Mouse (Mus musculus) heart, embryonic 12.5 days (tissue): ENCODE data around the gene Pld3. TPM values are rescaled to one million over a fixed set of nuclear protein-coding genes. Genes with fewer than 3 reads are reported as not detected.
A peak's percentile ranks its signal among the peaks of the same experiment; 100 is the strongest.

Experiments used
- ATAC-seq: fragments of 200-750 bp; cut with Nextera tagmentation; 2 replicates; pipeline ENCODE4 v1.8.0; 2017; ENCODE audit warnings: moderate TSS enrichment, moderate library complexity; ENCODE audit not compliant: insufficient number of reproducible peaks, low FRiP score
- H3K27ac ChIP-seq: fragments of 300-500 bp; sonication (generic); 2 replicates; pipeline ENCODE4 v1.5.1; 2016; ENCODE audit warnings: mild to moderate bottlenecking, moderate library complexity; ENCODE audit not compliant: poor library complexity, severe bottlenecking
- H3K27me3 ChIP-seq: fragments of 300-500 bp; sonication (generic); replicated peaks from 2 replicates; pipeline ENCODE4 v1.6.1; 2016; ENCODE audit warnings: mild to moderate bottlenecking, moderate library complexity
- H3K36me3 ChIP-seq: fragments of 300-500 bp; sonication (generic); 2 replicates; pipeline ENCODE4 v1.6.1; 2016; ENCODE audit warnings: mild to moderate bottlenecking, moderate library complexity
- H3K4me1 ChIP-seq: fragments of 300-500 bp; sonication (generic); replicated peaks from 2 replicates; pipeline ENCODE4 v1.6.1; 2016; ENCODE audit warnings: mild to moderate bottlenecking
- H3K4me2 ChIP-seq: fragments of 300-500 bp; sonication (generic); 2 replicates; pipeline ENCODE4 v1.6.1; 2016; ENCODE audit warnings: mild to moderate bottlenecking, moderate library complexity
- H3K4me3 ChIP-seq: fragments of 300-500 bp; sonication (generic); 2 replicates; pipeline ENCODE4 v1.5.1; 2016; ENCODE audit warnings: mild to moderate bottlenecking
- H3K9ac ChIP-seq: fragments of 300-500 bp; sonication (generic); 2 replicates; pipeline ENCODE4 v1.6.1; 2016; ENCODE audit warnings: mild to moderate bottlenecking, moderate library complexity
- H3K9me3 ChIP-seq: fragments of 300-500 bp; sonication (generic); replicated peaks from 2 replicates; pipeline ENCODE4 v1.6.1; 2016; ENCODE audit warnings: mild to moderate bottlenecking, moderate library complexity
- WGBS: fragments of 180-500 bp; shearing (Covaris S2); methylation state at CpG from one replicate; pipeline ENCODE4 v1.1.7; 2016; 5-methylcytosine and 5-hydroxymethylcytosine counted together
- polyA plus RNA-seq: library from polyadenylated mRNA; unstranded; fragments of >200 nt; fragmentation: Nextera tagmentation; extraction: Ambion mirVana; gene quantifications from 2 replicates; pipeline ENCODE4 v1.2.1, GENCODE M21; 2016

Pld3 gene
- polyA plus RNA-seq, 1 experiment from 2014 or later: 63.4 TPM

DNA sequence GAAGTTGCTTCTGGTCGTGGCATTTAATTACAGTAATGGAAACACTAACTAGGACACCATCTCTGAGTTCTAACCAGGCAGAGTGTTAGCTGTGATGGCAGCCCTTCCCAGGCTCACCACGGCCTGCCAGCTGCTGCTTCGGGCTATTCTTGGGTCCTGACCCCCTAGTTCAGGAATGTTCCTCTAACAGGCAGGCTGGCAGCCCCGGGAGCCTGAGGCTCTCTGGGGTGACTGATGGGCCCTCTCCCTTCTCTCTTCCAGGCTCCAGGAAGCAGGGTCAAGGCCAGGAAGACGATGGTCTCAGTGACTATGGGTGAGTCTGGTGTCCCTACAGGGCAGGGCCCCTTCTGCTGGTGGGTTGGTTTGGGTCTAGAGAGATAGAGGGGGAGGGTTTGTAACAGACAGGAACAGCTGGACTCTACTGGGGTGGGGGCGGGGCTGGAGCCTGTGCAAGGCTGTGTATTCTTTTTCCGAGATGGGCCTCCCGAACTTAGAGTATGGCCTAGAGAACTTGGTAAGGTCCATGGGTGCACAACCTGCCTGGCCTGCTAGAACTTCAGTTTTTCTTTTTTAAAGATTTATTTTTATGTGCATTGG, 7.4 kb upstream of the Pld3 start:
- Histone ChIP-seq H3K27ac (peak overlapping the region; percentile 82), H3K36me3 (peaks cover 78% of the 10 kb centered on the region)

DNA sequence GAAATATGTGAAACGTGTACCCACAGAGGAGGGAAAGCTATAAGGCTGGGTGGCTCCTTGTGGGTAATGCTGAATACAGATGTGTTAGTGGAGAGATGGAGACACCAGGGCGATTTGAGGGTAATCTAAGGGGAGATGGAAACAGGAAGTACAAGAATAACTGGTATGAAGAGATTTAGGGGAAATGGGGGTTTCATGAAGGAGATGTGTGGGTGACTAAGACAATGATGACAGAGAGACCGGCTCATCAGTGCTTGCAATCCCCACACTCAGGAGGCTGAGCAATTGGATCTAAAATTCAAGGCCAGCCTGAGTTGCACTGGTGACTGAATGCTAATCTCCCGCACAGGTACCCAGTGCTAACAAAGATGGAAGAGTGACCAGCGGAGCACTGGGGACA, 948 bp downstream of the Pld3 start:
- Histone ChIP-seq H3K9me3 (no peaks in the 10 kb centered on the region), H3K4me1 (peaks cover 9% of the 10 kb centered on the region), H3K4me3 (peak overlapping the region; percentile 83), H3K27me3 (no peaks in the 10 kb centered on the region), H3K4me2 (peak overlapping the region; percentile 90), H3K9ac (peak overlapping the region; percentile 88; the same call in 1 of the 2 replicates), H3K36me3 (peaks cover 16% of the 10 kb centered on the region), H3K27ac (no peak overlapping the region)
- 53% methylated on average over 5 of the region's 5 CpGs for WGBS
- ATAC-seq: no peak

More for the DNA sequence above, 7.4 kb upstream of the Pld3 start:
- WGBS: 53% methylated on average over 8 of the region's 8 CpGs
- no peaks in the 10 kb centered on the region for H3K9me3 ChIP-seq
- peak overlapping the region; percentile 37; the same call in 1 of the 2 replicates for H3K9ac ChIP-seq
- peak overlapping the region; percentile 39 for H3K4me2 ChIP-seq
- peaks cover 22% of the 10 kb centered on the region for H3K4me1 ChIP-seq
- ATAC-seq: no peak
- no peaks in the 10 kb centered on the region for H3K27me3 ChIP-seq
- H3K4me3 ChIP-seq: peak overlapping the region; percentile 27

DNA sequence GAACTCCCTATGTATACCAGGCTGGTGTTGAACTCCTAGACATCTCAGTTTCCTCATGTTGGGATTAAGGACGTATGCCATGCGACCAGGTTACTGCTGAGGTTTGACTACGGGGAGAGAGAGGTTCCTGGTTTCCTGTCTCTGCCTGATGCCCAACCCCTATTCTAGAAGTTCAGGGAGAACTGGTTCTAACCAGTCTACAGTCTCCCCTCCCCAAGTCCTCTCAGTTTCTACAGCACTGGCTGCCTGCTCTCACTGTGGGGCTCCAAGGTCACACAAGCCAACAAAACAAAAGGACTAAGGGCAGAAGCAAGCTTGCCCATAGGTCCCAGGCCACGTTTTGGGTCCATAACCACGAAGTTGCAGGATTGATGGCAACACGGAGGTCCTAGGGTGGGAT, 3.4 kb downstream of the Pld3 start:
- no peaks in the 10 kb centered on the region for H3K36me3 ChIP-seq
- no peak for ATAC-seq
- H3K9me3 ChIP-seq: no peaks in the 10 kb centered on the region
- H3K9ac ChIP-seq: no peak overlapping the region
- peaks cover 12% of the 10 kb centered on the region for H3K4me1 ChIP-seq
- no peak overlapping the region for H3K27ac ChIP-seq
- H3K4me3 ChIP-seq: no peak overlapping the region
- 67% methylated on average over 6 of the region's 6 CpGs for WGBS
- H3K4me2 ChIP-seq: no peak overlapping the region
- no peaks in the 10 kb centered on the region for H3K27me3 ChIP-seq

DNA sequence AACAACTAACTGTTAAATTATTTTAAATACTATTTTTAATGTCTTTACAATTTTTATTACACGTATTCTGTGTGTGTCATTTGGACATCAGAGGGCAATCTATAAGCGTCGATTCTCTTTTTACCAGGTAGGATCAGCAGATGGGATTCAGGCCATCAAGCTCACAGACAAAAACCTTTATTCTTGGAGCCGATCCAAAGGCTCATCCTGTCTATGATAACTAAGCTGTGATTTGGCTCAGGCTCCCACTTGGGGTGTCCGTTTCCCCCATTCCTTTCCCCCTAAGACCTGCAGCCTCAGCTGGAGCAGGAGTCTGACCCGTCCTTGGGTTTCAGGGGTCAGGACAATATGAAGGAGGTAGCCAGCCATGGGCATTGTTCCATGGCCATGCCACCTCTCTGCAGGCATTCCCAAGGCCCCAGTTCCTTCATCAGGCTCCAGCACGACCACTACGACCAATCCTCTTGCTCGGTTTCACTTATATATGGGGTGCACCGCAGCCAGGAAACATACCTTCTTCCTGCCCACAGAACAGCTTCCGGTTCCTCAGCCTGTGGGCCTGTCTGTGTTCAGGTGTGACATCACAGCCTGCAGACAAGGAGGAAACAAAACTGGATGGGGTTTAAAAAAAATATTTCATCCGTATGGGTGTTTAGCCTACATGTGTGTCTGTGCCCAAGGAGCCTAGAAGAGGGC, 8.2 kb downstream of the Pld3 start:
- no peak overlapping the region for H3K27ac ChIP-seq
- no peak for ATAC-seq
- H3K4me2 ChIP-seq: no peak overlapping the region
- no peaks in the 10 kb centered on the region for H3K9me3 ChIP-seq
- no peak overlapping the region for H3K4me3 ChIP-seq
- no peaks in the 10 kb centered on the region for H3K36me3 ChIP-seq
- H3K4me1 ChIP-seq: peaks cover 20% of the 10 kb centered on the region
- WGBS: 82% methylated on average over 12 of the region's 12 CpGs
- H3K27me3 ChIP-seq: no peaks in the 10 kb centered on the region
- H3K9ac ChIP-seq: no peak overlapping the region

DNA sequence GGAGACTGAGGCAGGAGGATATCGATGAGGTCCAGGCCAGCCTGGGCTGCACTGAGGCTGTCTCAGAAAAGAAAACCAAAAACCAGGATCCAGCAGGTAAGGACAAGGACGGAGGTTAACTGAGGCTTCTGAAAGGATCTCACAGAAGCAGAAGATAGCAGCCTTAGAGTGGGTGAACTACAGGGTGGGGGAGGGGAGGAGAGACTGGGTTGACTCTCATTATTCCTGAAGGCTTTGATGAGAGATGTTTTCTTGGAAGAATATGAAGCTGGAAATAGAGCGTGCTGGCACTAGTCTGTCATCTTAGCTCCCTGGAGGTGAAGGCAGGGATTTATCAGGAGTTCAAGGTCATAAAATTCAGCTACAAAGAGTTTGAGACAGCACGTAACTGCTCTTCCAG, 9.2 kb downstream of the Pld3 start:
- H3K4me2 ChIP-seq: no peak overlapping the region
- no peaks in the 10 kb centered on the region for H3K27me3 ChIP-seq
- WGBS: 72% methylated on average over 4 of the region's 4 CpGs
- peak overlapping the region; percentile 10; the same call in 1 of the 2 replicates for H3K27ac ChIP-seq
- peaks cover 5% of the 10 kb centered on the region; the same call in 1 of the 2 replicates for H3K36me3 ChIP-seq
- no peaks in the 10 kb centered on the region for H3K9me3 ChIP-seq
- H3K4me3 ChIP-seq: no peak overlapping the region
- no peak for ATAC-seq
- peaks cover 20% of the 10 kb centered on the region for H3K4me1 ChIP-seq
- no peak overlapping the region for H3K9ac ChIP-seq

DNA sequence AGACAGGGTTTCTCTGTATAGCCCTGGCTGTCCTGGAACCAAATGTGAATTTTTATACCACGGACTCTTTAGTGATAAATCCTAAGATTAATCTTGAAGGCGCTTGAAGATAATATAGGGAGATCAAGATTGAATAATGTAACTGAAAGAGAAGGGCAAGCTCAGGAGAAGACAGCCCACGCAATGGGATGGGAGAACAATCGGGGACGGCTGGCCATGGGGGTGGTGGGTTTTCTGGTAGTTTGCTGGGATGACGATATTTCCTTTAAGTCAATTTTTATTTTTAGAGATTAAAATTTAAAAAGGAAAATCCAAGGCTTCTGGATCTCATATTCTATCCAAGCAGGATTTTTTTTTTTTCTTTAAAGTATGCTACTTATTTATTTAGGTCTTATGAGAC, 10.0 kb downstream of the Pld3 start:
- ATAC-seq: no peak
- H3K9ac ChIP-seq: peak overlapping the region; percentile 85; the same call in 1 of the 2 replicates
- H3K4me3 ChIP-seq: peak overlapping the region; percentile 57
- 47% methylated on average over 6 of the region's 6 CpGs for WGBS
- H3K27ac ChIP-seq: no peak overlapping the region
- peak overlapping the region; percentile 98 for H3K4me2 ChIP-seq
- peaks cover 20% of the 10 kb centered on the region for H3K4me1 ChIP-seq
- H3K27me3 ChIP-seq: no peaks in the 10 kb centered on the region
- H3K36me3 ChIP-seq: peaks cover 9% of the 10 kb centered on the region; the same call in 1 of the 2 replicates
- H3K9me3 ChIP-seq: no peaks in the 10 kb centered on the region

DNA sequence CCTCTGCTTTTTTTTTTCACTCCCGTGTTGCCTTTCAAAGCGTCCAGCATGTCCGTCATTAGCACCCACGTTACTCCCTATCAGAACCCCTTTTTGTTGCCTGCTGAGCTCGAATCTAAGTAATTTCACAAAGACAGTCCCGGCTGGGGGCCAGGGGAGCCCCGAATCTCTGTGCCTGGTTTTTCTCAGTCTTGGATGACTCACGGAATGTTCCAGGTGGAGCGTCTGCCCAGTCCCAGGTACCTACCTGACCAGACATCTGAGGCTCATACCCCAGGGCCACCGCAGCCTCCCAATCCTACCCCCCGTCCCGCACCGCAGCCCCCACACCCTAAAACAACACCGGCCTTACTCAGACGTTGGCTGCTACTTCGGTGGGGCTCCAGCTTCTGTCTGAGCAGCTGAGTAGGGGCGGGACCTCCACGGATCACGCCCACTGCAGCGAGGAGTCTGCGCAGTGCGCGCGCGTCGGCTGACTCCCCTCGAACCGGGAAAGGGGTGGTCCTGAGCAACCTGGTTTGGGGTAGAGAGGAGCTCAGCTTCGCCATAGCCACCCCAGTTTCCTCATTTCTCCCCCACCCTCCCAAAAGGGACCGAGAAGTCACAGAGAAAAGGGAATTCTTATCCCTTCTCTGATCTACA, 10.5 kb downstream of the Pld3 start:
- 2% methylated on average over 30 of the region's 30 CpGs for whole genome bisulfite sequencing
- peak overlapping the region; percentile 85 for H3K9ac ChIP-seq
- H3K36me3 ChIP-seq: peaks cover 14% of the 10 kb centered on the region; the same call in 1 of the 2 replicates
- H3K4me3 ChIP-seq: peak overlapping the region; percentile 57
- no peaks in the 10 kb centered on the region for H3K27me3 ChIP-seq
- H3K27ac ChIP-seq: no peak overlapping the region
- H3K9me3 ChIP-seq: no peaks in the 10 kb centered on the region
- peak overlapping the region; percentile 98 for H3K4me2 ChIP-seq
- peaks cover 20% of the 10 kb centered on the region for H3K4me1 ChIP-seq
- ATAC-seq: peak; percentile 91

DNA sequence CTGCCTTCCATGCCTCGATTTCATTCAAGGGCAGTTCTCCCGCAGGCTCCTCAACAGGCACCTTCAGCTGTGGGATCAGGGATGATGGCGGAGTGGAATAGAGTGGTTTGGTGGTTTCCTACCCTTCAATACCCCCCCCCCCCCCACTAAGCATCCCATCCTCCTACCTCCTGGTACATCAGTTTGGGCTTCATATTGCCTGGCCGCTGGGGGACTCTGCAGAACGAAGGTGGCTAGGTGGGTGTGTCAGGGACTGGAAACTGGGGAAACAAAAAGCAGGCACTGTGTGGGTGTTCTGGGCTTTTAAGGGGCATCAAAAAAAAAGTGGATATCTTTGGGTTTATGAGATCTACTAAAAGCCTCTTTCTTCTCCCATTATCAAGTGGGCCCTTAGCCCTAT, 11.1 kb downstream of the Pld3 start:
- Histone ChIP-seq H3K9me3 (no peaks in the 10 kb centered on the region), H3K4me2 (peak overlapping the region; percentile 98), H3K36me3 (peaks cover 20% of the 10 kb centered on the region; the same call in 1 of the 2 replicates), H3K9ac (peak overlapping the region; percentile 85), H3K27me3 (no peaks in the 10 kb centered on the region), H3K4me1 (peaks cover 20% of the 10 kb centered on the region), H3K4me3 (peak overlapping the region; percentile 57), H3K27ac (no peak overlapping the region)
- ATAC-seq: no peak
- WGBS: 48% methylated on average over 5 of the region's 5 CpGs

DNA sequence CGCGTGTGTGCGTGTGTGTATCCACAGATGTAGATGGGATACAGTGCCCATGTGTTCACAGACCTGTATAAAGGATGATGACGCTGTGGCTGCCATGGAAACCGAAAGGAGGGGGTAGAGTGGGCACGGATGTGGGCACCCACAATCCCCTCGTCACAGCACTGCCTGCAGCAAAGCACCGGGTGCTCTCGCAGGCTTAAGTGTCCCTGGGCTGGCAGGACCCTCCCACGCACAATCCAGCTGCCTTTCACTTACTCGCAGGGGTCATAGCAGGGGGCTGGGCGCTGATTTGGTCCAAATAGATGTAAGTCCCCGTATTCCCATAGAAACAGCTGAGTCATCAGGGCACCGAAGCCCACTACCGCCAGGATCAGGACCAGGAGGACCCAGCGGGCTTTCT, 11.6 kb downstream of the Pld3 start:
- 71% methylated on average over 16 of the region's 16 CpGs for WGBS
- peak overlapping the region; percentile 98; the same call in 1 of the 2 replicates for H3K4me2 ChIP-seq
- H3K4me1 ChIP-seq: peaks cover 20% of the 10 kb centered on the region
- no peaks in the 10 kb centered on the region for H3K27me3 ChIP-seq
- no peak overlapping the region for H3K27ac ChIP-seq
- H3K4me3 ChIP-seq: no peak overlapping the region
- H3K9ac ChIP-seq: no peak overlapping the region; the same call in 1 of the 2 replicates
- ATAC-seq: no peak
- H3K36me3 ChIP-seq: peaks cover 23% of the 10 kb centered on the region
- no peaks in the 10 kb centered on the region for H3K9me3 ChIP-seq

DNA sequence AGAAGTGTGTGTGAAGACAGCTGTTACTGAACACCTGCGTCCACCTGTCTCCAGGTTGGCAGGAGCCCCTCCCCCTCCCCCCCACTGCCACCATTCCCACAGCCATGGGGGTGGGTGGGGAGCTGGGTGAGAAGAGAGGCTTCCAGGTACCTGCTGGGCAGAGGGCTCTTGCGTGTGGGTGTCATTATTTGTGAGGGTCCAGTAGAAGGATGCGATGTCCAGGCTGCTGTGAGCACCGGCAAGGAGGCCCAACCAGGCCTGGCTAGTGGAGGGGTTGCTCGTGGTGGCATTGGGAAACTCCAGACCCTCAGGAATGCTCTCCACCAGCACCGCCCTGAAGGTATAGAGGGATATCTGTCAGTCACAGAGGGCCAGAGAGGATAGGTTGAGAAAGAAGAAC, 12.1 kb downstream of the Pld3 start:
- Histone ChIP-seq H3K4me3 (no peak overlapping the region), H3K36me3 (peaks cover 28% of the 10 kb centered on the region), H3K27me3 (no peaks in the 10 kb centered on the region), H3K4me2 (no peak overlapping the region), H3K4me1 (peaks cover 20% of the 10 kb centered on the region), H3K9ac (no peak overlapping the region), H3K27ac (no peak overlapping the region), H3K9me3 (no peaks in the 10 kb centered on the region)
- no peak for ATAC-seq
- WGBS: 85% methylated on average over 6 of the region's 6 CpGs

DNA sequence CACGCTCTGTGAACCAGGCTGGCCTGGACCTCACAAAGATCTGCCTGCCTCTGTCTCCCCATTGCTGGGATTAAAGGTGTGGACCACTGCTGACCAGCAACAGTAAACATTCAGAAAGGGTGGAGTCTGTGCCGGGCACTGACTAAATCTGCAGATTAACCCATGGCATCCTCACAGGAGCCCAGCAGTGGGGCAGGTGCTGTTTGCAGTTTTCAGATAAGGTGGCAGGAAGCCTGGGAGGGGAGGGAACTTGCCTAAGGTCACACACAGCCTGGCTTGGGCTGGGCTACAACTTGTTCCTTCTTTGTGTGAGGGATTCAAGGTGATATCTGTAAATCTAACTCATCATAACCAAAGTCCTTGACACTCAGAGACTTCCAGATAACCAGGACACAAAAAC, 12.5 kb downstream of the Pld3 start:
- WGBS: 66% methylated on average over 2 of the region's 2 CpGs
- no peaks in the 10 kb centered on the region for H3K9me3 ChIP-seq

More for the DNA sequence above, 12.5 kb downstream of the Pld3 start:
- H3K4me1 ChIP-seq: peaks cover 20% of the 10 kb centered on the region
- no peak overlapping the region for H3K27ac ChIP-seq
- H3K4me2 ChIP-seq: no peak overlapping the region
- H3K36me3 ChIP-seq: peaks cover 32% of the 10 kb centered on the region
- ATAC-seq: peak; percentile 33; the same call in 1 of the 2 replicates
- H3K9ac ChIP-seq: no peak overlapping the region
- H3K27me3 ChIP-seq: no peaks in the 10 kb centered on the region
- H3K4me3 ChIP-seq: no peak overlapping the region
